Mouse (Mus musculus) intestine, embryonic 14.5 days (tissue): ENCODE measurements around the gene Tmem209. TPM values are rescaled to one million over a fixed set of nuclear protein-coding genes. Genes with fewer than 3 reads are reported as not detected.

Source experiments
- ATAC-seq: fragments of 200-750 bp; cut with Nextera tagmentation; replicated peaks from 2 replicates; pipeline ENCODE4 v1.8.0; 2017; ENCODE audit warnings: low read depth, moderate number of reproducible peaks, moderate TSS enrichment, moderate library complexity; ENCODE audit not compliant: low FRiP score, low TSS enrichment
- DNase-seq: peaks from one replicate; pipeline ENCODE4 v3.0.0-alpha.2; 2018; ENCODE audit warnings: low spot score
- H3K27ac ChIP-seq: fragments of 300-500 bp; sonication (generic); 2 replicates; pipeline ENCODE4 v1.5.1; 2014; ENCODE audit warnings: low read depth, mild to moderate bottlenecking, control low read depth
- H3K27me3 ChIP-seq: fragments of 300-500 bp; sonication (generic); replicated peaks from 2 replicates; pipeline ENCODE4 v1.6.1; 2014; ENCODE audit warnings: low read length, control low read depth; ENCODE audit not compliant: control insufficient read depth, insufficient read depth
- H3K36me3 ChIP-seq: fragments of 300-500 bp; sonication (generic); 2 replicates; pipeline ENCODE4 v1.6.1; 2014; ENCODE audit warnings: low read length, control low read depth; ENCODE audit not compliant: control insufficient read depth, insufficient read depth
- H3K4me1 ChIP-seq: fragments of 300-500 bp; sonication (generic); replicated peaks from 2 replicates; pipeline ENCODE4 v1.6.1; 2014; ENCODE audit warnings: low read length, control low read depth, mixed read lengths; ENCODE audit not compliant: control insufficient read depth, insufficient read depth
- H3K4me2 ChIP-seq: fragments of 300-500 bp; sonication (generic); 2 replicates; pipeline ENCODE4 v1.6.1; 2014; ENCODE audit warnings: low read length
- H3K4me3 ChIP-seq: fragments of 300-500 bp; sonication (generic); 2 replicates; pipeline ENCODE4 v1.5.1; 2014; ENCODE audit warnings: low read depth, low read length, control low read depth, mixed read lengths
- H3K9ac ChIP-seq: fragments of 300-500 bp; sonication (generic); 2 replicates; pipeline ENCODE4 v1.6.1; 2014; ENCODE audit warnings: mild to moderate bottlenecking, low read length
- H3K9me3 ChIP-seq: fragments of 300-500 bp; sonication (generic); 2 replicates; pipeline ENCODE4 v1.6.1; 2016; ENCODE audit warnings: low read length, control low read depth; ENCODE audit not compliant: control insufficient read depth
- WGBS: fragments of 180-500 bp; shearing (Covaris S2); extraction: QIAGEN DNeasy Blood & Tissue Kit; methylation state at CpG from one replicate; pipeline ENCODE4 v1.1.7; 2014; 5-methylcytosine and 5-hydroxymethylcytosine counted together
- polyA plus RNA-seq: library from polyadenylated mRNA; unstranded; fragments of >200 nt; fragmentation: Nextera tagmentation; extraction: Ambion mirVana; gene quantifications from 2 replicates; pipeline ENCODE4 v1.2.1, GENCODE M21; 2014

The Tmem209 gene
- polyA plus RNA-seq, 1 experiment from 2014 or later: 40.9 TPM

DNA sequence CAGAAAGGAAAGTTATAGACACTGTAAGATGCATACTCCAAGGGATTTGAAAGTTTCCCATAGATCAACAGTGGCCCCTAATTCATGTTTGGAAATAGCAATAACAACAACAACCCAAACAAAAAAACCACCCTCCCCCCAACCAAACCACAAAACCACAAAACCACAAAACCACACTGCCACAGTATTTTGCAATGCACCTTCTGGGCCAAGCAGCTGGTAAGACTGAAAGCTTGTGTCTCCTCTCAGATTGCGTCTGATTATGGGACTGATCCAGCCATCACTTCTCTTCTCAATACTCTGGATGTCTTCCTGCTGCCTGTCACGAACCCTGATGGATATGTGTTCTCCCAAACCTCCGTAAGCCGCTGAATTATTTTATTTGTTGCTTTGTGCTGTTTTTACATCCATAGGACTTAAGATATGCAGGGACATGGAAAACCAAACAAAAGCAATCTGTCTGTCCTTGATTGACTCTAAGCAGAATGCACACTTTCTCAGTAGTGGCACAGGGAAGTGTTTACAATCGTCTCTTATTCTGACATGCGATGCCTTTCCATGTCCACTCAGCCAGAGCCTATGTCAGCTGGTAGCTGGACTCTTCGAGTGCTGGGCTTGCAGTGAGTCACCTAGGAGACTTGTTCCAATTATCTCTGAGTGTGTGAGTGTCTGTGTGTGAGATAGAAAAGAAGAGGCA, 41.1 kb upstream of the Tmem209 start:
- Histone ChIP-seq H3K27me3 (no peaks in the 10 kb centered on the region), H3K9ac (no peak overlapping the region), H3K27ac (no peak overlapping the region), H3K4me3 (no peak overlapping the region), H3K9me3 (no peaks in the 10 kb centered on the region), H3K36me3 (no peaks in the 10 kb centered on the region), H3K4me1 (peaks cover 32% of the 10 kb centered on the region), H3K4me2 (no peak overlapping the region)
- DNase-seq: no peak
- ATAC-seq: no peak
- WGBS: 88% methylated on average over 7 of the region's 7 CpGs

DNA sequence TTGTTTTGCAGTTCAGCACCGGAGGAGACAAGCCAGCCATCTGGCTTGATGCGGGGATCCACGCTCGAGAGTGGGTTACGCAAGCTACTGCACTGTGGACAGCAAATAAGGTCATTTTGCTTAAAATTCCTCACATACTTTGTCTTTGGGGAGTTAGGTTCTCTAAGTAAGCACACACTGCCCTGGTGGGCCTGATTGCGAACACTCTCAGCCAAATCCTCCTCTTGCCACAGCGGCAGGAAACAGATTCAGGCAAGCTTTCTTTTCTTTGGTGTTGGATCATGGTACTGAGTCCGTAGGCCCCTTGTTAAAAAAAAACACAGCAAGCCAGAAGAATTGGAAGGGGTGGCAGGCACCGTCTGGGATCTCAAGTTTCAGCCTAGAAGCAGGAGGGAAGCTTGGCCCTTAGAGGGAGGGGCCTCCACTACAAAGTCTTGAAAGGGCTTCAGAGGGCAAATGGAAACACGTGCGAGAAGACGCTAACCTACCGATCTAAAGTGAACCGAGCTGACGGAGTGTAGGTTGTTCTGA, 39.7 kb upstream of the Tmem209 start:
- peak overlapping the region; percentile 77 for H3K27ac ChIP-seq
- DNase-seq (no peak), ATAC-seq (no peak)
- H3K9ac ChIP-seq: no peak overlapping the region
- peaks cover 32% of the 10 kb centered on the region for H3K4me1 ChIP-seq
- no peak overlapping the region for H3K4me3 ChIP-seq
- H3K4me2 ChIP-seq: no peak overlapping the region
- H3K9me3 ChIP-seq: no peaks in the 10 kb centered on the region
- H3K36me3 ChIP-seq: no peaks in the 10 kb centered on the region
- H3K27me3 ChIP-seq: no peaks in the 10 kb centered on the region
- 21% methylated on average over 15 of the region's 15 CpGs for WGBS

DNA sequence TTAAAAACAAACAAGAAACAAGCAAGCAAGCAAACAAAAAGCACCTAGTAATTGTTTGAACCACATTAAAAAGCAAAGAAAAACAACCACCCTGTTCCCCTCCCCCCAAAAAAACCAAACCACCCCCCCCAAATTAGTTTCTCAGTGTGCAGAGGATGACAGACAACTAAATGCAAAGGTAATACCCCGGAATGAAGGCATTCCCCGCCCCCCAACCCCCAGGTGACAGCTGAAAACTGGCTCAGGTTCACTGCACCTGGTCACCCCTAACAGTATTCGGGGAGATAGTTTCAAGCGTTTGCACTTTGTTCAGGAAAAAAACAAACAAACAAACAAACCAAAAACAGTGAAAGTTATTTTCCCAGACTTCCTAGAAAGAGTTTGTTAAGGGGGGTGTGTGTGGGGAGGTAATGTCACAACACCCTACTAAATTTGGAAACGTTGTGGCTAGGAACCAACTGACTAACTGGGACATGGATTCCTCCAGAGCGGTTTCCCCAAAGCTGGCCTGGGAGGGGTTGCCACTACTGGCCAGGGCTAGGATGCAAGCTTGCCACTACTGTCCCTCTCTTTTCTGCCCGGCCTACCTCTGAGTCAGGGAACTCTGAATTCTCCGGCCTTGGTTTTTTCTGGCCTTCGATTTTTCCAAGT, 38.2 kb upstream of the Tmem209 start:
- Histone ChIP-seq H3K4me1 (peaks cover 43% of the 10 kb centered on the region), H3K4me2 (0 out of 2 replicates have a peak overlapping the region, but pooled peaks have one; percentile 54), H3K9ac (no peak overlapping the region), H3K4me3 (no peak overlapping the region), H3K9me3 (no peaks in the 10 kb centered on the region), H3K27ac (peak overlapping the region; percentile 62), H3K27me3 (no peaks in the 10 kb centered on the region), H3K36me3 (no peaks in the 10 kb centered on the region)
- DNase-seq: no peak
- ATAC-seq: no peak
- 46% methylated on average over 9 of the region's 9 CpGs for WGBS

DNA sequence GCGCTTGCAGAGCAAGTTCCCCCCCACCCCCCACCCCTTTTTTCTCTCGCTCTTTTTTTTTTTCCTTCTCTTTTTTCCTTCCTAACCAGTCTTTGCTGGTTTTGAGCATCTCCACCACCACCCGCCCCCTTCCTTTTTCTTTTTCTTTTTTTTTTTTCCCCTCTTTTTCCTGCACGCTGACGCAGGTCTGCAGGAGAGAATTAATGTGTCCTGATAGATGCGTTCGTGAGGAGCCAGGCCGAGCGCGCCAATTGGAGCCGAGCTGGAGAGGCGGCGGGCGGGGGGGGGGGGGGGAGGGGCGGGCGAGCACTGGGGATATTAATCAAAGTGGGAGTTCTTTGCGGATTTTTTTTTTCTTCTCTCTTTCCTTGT, 37.7 kb upstream of the Tmem209 start:
- Histone ChIP-seq H3K4me2 (peak overlapping the region; percentile 54), H3K27ac (peak overlapping the region; percentile 87), H3K27me3 (no peaks in the 10 kb centered on the region), H3K4me3 (peak overlapping the region; percentile 14), H3K4me1 (peaks cover 40% of the 10 kb centered on the region), H3K36me3 (no peaks in the 10 kb centered on the region), H3K9ac (peak overlapping the region; percentile 32), H3K9me3 (no peaks in the 10 kb centered on the region)
- DNase-seq: peak; percentile 64
- under 1% methylated on average over 17 of the region's 17 CpGs for WGBS
- 0 out of 2 replicates have a peak, but pooled peaks have one; percentile 52 for ATAC-seq

DNA sequence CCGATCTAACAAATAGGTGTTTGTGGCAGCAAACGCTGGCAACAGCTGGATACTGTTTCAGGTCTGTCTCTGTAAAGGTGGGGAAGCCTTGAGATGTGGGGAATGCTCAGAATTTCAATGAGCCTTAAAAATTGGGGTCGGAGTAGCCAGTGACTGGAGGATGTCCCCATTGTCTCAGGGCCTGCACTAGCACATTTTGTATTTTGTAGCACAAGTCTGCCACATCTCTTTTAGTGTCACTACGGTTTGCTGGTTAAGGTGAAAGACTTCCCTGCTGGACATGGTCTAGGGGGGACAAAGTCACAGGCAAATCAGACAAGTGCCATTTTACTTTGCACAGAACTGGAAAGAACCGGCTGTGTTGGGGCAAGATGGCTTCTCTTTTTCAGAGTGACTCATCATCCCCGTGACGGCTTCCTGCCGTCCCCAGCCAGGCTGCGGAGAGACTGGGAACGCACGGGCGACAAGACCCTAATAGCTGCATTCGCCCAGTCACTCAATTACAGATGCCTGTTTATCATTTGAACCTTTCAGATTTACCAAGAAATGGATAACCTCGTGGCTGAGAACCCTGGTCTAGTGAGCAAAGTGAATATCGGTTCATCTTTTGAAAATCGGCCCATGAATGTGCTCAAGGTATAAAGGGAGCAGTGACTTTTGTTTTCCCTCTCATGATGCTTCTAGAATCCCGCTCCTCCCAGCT, 37.1 kb upstream of the Tmem209 start:
- H3K9ac ChIP-seq: peak overlapping the region; percentile 32
- DNase-seq (peak; percentile 76), ATAC-seq (peak; percentile 48; the same call in 1 of the 2 replicates)
- H3K27me3 ChIP-seq: no peaks in the 10 kb centered on the region
- H3K9me3 ChIP-seq: no peaks in the 10 kb centered on the region
- peak overlapping the region; percentile 87 for H3K27ac ChIP-seq
- peak overlapping the region; percentile 14 for H3K4me3 ChIP-seq
- 16% methylated on average over 17 of the region's 17 CpGs for WGBS
- H3K36me3 ChIP-seq: no peaks in the 10 kb centered on the region
- H3K4me1 ChIP-seq: peaks cover 35% of the 10 kb centered on the region
- H3K4me2 ChIP-seq: peak overlapping the region; percentile 54

DNA sequence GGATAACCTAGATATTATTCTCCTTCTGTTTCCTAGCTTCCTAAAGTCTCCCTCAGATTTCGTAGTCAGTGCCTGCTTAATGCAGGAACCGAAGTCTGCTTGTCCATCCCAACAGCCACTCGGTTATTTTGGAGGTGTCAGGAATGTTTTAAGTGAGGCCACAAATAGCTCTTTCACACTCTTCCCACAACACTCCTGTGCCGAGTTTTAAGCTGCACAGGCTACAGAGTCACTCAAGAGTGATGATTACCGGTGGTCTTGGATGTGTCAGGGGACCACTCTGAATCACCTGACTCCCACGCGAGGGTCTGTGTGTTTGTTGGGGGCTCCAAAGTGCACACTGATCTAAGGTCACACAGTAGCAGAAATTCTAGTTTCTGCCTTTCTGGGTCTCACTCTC, 36.1 kb upstream of the Tmem209 start:
- Histone ChIP-seq H3K27ac (no peak overlapping the region), H3K36me3 (no peaks in the 10 kb centered on the region), H3K4me1 (peaks cover 39% of the 10 kb centered on the region), H3K9ac (no peak overlapping the region), H3K9me3 (no peaks in the 10 kb centered on the region), H3K4me2 (no peak overlapping the region), H3K27me3 (no peaks in the 10 kb centered on the region), H3K4me3 (no peak overlapping the region)
- ATAC-seq: no peak
- 78% methylated on average over 7 of the region's 7 CpGs for WGBS
- no peak for DNase-seq

DNA sequence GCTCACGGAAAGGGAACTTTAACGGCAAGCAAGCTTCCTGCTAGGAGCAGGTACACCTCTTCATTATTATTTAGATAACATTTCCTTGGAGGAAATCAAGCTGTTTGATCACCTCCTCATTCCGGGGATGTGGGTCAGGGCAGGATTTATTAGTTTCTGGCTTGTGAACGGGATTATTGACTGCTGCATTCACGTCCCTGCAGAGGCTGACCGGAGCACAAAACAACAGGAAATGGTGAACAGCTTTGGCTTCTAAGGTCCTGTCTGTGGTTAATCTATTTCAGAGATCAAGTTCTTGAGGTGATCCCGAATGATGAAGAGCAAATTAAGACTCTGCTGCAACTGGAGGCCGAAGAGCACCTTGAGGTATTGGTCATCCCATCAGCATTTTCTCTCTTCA, 34.3 kb upstream of the Tmem209 start:
- ATAC-seq (no peak), DNase-seq (no peak)
- Histone ChIP-seq H3K4me3 (no peak overlapping the region), H3K36me3 (no peaks in the 10 kb centered on the region), H3K9ac (no peak overlapping the region), H3K9me3 (no peaks in the 10 kb centered on the region), H3K27ac (no peak overlapping the region), H3K4me2 (no peak overlapping the region), H3K27me3 (no peaks in the 10 kb centered on the region), H3K4me1 (peaks cover 34% of the 10 kb centered on the region)
- WGBS: 28% methylated on average over 8 of the region's 8 CpGs

DNA sequence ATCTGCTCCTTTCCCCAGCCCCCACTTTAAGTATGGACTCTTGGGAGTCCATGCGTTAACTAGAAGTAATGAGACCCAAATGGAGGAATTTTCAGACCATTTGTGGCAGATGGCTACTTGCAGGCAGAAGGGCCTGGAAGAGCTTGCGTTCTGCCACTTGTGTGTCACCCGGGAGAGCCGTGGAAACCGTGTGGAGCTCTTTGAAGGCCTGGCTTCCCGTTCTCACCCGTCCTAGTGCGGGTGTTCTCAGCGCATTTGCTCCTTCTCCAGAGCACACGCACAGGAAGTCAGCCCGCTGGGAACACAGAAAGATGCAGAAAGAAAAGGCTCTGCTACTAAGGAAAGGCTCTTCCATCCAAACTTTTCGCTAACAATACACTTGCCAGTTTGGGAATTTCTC, 33.5 kb upstream of the Tmem209 start:
- WGBS: 51% methylated on average over 12 of the region's 12 CpGs
- no peak overlapping the region for H3K4me2 ChIP-seq
- no peak overlapping the region; the same call in 1 of the 2 replicates for H3K27ac ChIP-seq
- no peak overlapping the region for H3K9ac ChIP-seq
- no peaks in the 10 kb centered on the region for H3K9me3 ChIP-seq
- DNase-seq (no peak), ATAC-seq (no peak)
- H3K4me1 ChIP-seq: peaks cover 42% of the 10 kb centered on the region
- H3K4me3 ChIP-seq: no peak overlapping the region
- no peaks in the 10 kb centered on the region for H3K36me3 ChIP-seq
- no peaks in the 10 kb centered on the region for H3K27me3 ChIP-seq
